Mouse (Mus musculus): Measurements from ENCODE around the gene Spata5. TPM values are rescaled to one million over a fixed set of nuclear protein-coding genes. Genes with fewer than 3 reads are reported as not detected.

The Spata5 gene
- total and polyA plus RNA-seq, 2 experiments from 2014 or later = 12.2 to 18.8 TPM

DNA sequence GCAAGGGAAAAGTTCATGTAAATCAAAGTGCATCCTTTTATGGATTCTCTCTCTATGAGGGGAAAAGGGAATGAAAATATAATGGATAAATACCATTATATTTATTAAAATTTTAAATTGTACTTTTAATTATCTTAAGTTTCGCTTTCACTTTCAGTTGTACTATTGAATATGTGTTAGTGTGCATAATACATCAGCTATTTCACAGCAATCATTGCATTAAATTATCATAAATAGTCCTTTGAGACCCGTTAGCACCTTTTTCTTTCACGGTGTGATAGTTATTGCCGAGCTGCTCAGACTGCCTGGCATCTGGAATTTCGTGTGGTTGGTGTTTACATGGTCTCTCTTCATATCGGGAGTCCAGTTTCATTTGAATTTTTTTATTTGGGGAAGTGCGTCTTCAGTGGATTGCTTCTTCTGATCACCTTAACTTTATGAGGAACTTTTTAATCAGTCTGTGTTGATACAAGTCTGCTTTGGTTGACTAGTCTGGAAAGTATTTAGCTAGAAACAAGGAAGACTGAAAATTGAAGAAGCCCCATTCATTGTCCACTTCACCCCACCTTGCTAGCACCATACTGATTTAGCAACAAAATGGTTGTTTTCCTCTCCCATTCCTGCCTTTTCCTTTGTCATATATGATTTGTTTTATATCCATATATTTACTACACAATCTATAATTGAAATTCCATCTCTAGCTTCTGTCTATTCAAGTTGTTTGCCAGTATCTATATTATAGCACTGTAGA, 57.9 kb downstream of the Spata5 start:
- TF ChIP-seq CTCF (IDR thresholded peaks at IDR 0.05; ENCODE audit: low read depth) = no peak
- ATAC-seq (no peak), DNase-seq (ENCODE audit: low spot score) (no peak)
- no peaks in the 10 kb centered on the region for H3K27me3 ChIP-seq (ENCODE audit: insufficient read depth, low read length)
- no peaks in the 10 kb centered on the region for H3K4me1 ChIP-seq (ENCODE audit: insufficient read depth, low read length)
- no peaks in the 10 kb centered on the region for H3K36me3 ChIP-seq (ENCODE audit: insufficient read depth, low read length)
- H3K4me2 ChIP-seq (ENCODE audit: low read depth, low read length) = no peak overlapping the region
- H3K4me3 ChIP-seq (ENCODE audit: low read length) = no peak overlapping the region
- 64% methylated on average over 7 of the region's 7 CpGs for WGBS
- no peak overlapping the region for H3K9ac ChIP-seq (replicated peaks; ENCODE audit: low read length)
- no peak overlapping the region for H3K27ac ChIP-seq
- H3K9me3 ChIP-seq (ENCODE audit: low read length) = no peaks in the 10 kb centered on the region

DNA sequence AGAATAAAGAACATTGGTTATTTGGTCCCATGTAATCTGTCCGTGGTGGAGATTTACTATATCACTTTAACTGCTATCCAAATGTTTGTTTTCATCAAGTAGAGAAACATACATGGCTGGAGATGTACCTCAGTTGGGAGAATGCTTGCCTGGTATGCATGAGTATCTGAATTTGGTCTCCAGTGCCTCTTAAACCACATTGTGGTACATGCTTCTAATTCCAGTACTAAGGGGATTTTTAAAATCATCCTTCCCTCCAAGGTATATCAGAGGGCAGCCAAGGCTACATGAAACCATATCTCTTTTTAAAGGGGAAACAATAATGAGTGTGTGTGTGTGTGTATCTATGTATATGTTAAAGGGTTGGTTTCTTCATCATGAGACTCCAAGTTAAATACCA, 60.1 kb downstream of the Spata5 start:
- Histone ChIP-seq H3K27ac (no peak overlapping the region), H3K9me3 (ENCODE audit: low read length) (no peaks in the 10 kb centered on the region), H3K9ac (replicated peaks; ENCODE audit: low read length) (no peak overlapping the region), H3K36me3 (ENCODE audit: insufficient read depth, low read length) (no peaks in the 10 kb centered on the region), H3K27me3 (ENCODE audit: insufficient read depth, low read length) (no peaks in the 10 kb centered on the region), H3K4me2 (ENCODE audit: low read depth, low read length) (no peak overlapping the region), H3K4me3 (ENCODE audit: low read length) (no peak overlapping the region), H3K4me1 (ENCODE audit: insufficient read depth, low read length) (no peaks in the 10 kb centered on the region)
- 91% methylated on average over 1 of the region's 1 CpGs for WGBS
- DNase-seq (ENCODE audit: low spot score) (no peak), ATAC-seq (no peak)
- no peak for TF ChIP-seq CTCF (IDR thresholded peaks at IDR 0.05; ENCODE audit: low read depth)

DNA sequence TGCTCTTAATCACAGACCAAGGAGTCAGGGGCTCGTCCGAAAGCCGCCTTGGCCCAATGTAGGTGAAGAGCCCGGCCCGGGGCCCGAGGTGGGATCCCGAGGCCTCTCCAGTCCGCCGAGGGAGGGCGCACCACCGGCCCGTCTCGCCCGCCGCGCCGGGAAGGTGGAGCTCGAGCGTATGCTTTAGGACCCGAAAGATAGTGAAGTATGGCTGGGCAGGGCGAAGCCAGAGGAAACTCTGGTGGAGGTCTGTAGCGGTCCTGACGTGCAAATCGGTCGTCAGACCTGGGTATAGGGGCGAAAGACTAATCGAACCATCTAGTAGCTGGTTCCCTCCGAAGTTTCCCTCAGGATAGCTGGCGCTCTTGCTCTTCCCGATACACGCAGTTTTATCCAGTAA, 61.6 kb downstream of the Spata5 start:
- WGBS = 93% methylated on average over 31 of the region's 31 CpGs
- no peak for TF ChIP-seq CTCF (IDR thresholded peaks at IDR 0.05; ENCODE audit: low read depth)
- H3K9ac ChIP-seq (replicated peaks; ENCODE audit: low read length) = no peak overlapping the region
- no peak overlapping the region for H3K4me3 ChIP-seq (ENCODE audit: low read length)
- H3K4me2 ChIP-seq (ENCODE audit: low read depth, low read length) = no peak overlapping the region
- H3K27ac ChIP-seq = no peak overlapping the region
- no peaks in the 10 kb centered on the region for H3K9me3 ChIP-seq (ENCODE audit: low read length)
- H3K4me1 ChIP-seq (ENCODE audit: insufficient read depth, low read length) = no peaks in the 10 kb centered on the region
- DNase-seq (ENCODE audit: low spot score) (no peak), ATAC-seq (no peak)
- H3K36me3 ChIP-seq (ENCODE audit: insufficient read depth, low read length) = no peaks in the 10 kb centered on the region
- H3K27me3 ChIP-seq (ENCODE audit: insufficient read depth, low read length) = no peaks in the 10 kb centered on the region

DNA sequence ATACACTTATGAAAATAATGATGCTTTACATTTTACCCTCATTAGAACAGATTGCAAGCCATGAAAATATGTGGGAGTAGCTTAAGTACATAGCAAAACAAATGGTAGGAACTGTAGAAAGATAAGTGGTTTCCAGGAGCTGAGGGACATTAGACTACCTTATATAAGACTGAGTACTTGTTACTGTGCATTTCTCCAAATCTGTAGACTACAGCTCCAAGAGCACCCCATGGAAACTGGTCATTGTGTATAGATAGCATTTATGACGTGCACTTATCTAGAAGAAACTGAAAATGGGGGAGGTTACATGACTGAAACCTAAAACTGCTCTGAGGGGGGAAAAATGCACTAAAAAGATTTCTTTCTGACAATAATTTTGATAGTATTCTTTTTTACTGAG, 63.0 kb downstream of the Spata5 start:
- no peak overlapping the region for H3K4me3 ChIP-seq (ENCODE audit: low read length)
- H3K27ac ChIP-seq = no peak overlapping the region
- H3K27me3 ChIP-seq (ENCODE audit: insufficient read depth, low read length) = no peaks in the 10 kb centered on the region
- no peaks in the 10 kb centered on the region for H3K9me3 ChIP-seq (ENCODE audit: low read length)
- WGBS = 86% methylated on average over 1 of the region's 1 CpGs
- H3K36me3 ChIP-seq (ENCODE audit: insufficient read depth, low read length) = no peaks in the 10 kb centered on the region
- TF ChIP-seq CTCF (IDR thresholded peaks at IDR 0.05; ENCODE audit: low read depth) = no peak
- ATAC-seq (no peak), DNase-seq (ENCODE audit: low spot score) (no peak)
- H3K4me1 ChIP-seq (ENCODE audit: insufficient read depth, low read length) = no peaks in the 10 kb centered on the region
- no peak overlapping the region for H3K9ac ChIP-seq (replicated peaks; ENCODE audit: low read length)
- no peak overlapping the region for H3K4me2 ChIP-seq (ENCODE audit: low read depth, low read length)

DNA sequence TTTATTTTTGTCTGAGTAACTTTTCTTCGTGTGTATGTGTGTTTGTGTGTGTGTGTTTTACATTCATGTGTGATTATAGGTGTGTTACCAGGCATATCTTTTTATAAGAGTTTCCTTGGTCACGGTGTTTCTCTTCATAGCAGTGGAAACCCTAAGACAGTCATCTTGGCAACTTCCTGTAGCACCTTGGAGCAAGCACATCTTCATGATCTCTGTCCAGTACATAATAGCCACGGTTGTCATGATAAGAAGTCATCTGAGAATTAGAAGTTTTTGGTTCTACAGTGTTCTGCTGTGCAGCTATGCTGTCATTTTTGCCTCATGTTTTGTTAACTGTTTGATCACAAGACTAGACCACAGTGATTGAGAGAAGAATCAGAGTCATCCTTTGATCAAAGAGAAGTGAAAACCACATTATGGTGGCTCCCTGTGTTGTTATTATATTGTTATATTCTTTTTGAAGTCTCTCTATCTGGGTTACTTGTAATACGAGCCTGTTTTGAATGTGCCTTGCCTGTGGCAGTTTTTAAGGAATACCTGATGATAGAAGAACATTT, 64.1 kb downstream of the Spata5 start:
- H3K9me3 ChIP-seq (ENCODE audit: low read length) = no peaks in the 10 kb centered on the region

DNA sequence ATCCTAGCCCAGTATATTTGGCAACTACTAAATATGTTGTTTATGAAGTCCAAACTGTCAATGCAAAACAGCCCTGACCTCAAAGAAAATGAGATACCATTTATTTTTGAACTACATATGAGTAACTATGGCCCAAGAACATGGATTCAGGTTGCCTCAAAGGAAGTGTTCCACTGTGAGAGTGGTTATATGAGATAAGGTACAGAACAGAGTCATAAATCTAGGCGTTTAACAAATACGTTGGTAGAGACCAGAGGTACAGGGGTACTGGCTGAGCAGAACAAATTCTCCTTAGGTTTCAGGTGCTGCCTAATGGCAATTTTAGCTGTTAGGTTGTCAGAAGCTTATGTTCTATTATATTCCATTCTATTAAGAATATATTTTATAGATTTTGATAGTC, 67.9 kb downstream of the Spata5 start:
- Histone ChIP-seq H3K4me1 (ENCODE audit: insufficient read depth, low read length) (no peaks in the 10 kb centered on the region), H3K9ac (replicated peaks; ENCODE audit: low read length) (no peak overlapping the region), H3K27ac (no peak overlapping the region), H3K9me3 (ENCODE audit: low read length) (no peaks in the 10 kb centered on the region), H3K27me3 (ENCODE audit: insufficient read depth, low read length) (no peaks in the 10 kb centered on the region), H3K36me3 (ENCODE audit: insufficient read depth, low read length) (no peaks in the 10 kb centered on the region), H3K4me2 (ENCODE audit: low read depth, low read length) (no peak overlapping the region), H3K4me3 (ENCODE audit: low read length) (no peak overlapping the region)
- no peak for DNase-seq (ENCODE audit: low spot score)
- WGBS = 90% methylated on average over 2 of the region's 2 CpGs
- no peak for TF ChIP-seq CTCF (IDR thresholded peaks at IDR 0.05; ENCODE audit: low read depth)
- no peak for ATAC-seq

More for the DNA sequence above, 64.1 kb downstream of the Spata5 start:
- 90% methylated on average over 4 of the region's 4 CpGs for WGBS
- Histone ChIP-seq H3K4me2 (ENCODE audit: low read depth, low read length) (no peak overlapping the region), H3K36me3 (ENCODE audit: insufficient read depth, low read length) (no peaks in the 10 kb centered on the region), H3K4me3 (ENCODE audit: low read length) (no peak overlapping the region), H3K9ac (replicated peaks; ENCODE audit: low read length) (no peak overlapping the region), H3K27ac (no peak overlapping the region), H3K4me1 (ENCODE audit: insufficient read depth, low read length) (no peaks in the 10 kb centered on the region), H3K27me3 (ENCODE audit: insufficient read depth, low read length) (no peaks in the 10 kb centered on the region)
- ATAC-seq (no peak), DNase-seq (ENCODE audit: low spot score) (no peak)
- TF ChIP-seq CTCF (IDR thresholded peaks at IDR 0.05; ENCODE audit: low read depth) = no peak

DNA sequence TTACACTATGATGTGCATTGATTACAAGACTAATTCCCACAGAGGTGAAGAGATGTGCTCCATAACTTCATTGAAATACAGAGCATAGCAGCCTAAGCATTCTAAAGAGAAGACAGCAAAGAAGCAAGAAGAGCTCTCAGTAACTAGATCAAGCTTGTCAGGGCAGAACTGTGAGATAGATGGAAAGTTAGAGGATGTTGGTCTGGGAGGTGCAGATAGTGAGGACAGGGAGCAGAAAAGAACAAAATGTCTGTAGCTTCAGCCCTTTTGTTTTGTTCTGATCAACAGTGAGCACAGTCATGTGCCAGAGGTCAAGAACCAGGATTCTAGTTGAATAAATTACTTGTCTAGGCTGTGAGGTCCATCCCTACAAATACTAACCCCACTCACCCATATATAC, 68.5 kb downstream of the Spata5 start:
- DNase-seq (ENCODE audit: low spot score) = no peak
- Histone ChIP-seq H3K27me3 (ENCODE audit: insufficient read depth, low read length) (no peaks in the 10 kb centered on the region), H3K4me3 (ENCODE audit: low read length) (no peak overlapping the region), H3K4me1 (ENCODE audit: insufficient read depth, low read length) (no peaks in the 10 kb centered on the region), H3K27ac (no peak overlapping the region), H3K36me3 (ENCODE audit: insufficient read depth, low read length) (no peaks in the 10 kb centered on the region), H3K4me2 (ENCODE audit: low read depth, low read length) (no peak overlapping the region), H3K9me3 (ENCODE audit: low read length) (no peaks in the 10 kb centered on the region), H3K9ac (replicated peaks; ENCODE audit: low read length) (no peak overlapping the region)
- no peak for TF ChIP-seq CTCF (IDR thresholded peaks at IDR 0.05; ENCODE audit: low read depth)
- no peak for ATAC-seq
